Mouse (Mus musculus): ENCODE results near the gene Npas1. TPM values are rescaled to one million over a fixed set of nuclear protein-coding genes. Genes with fewer than 3 reads are reported as not detected.

Npas1 gene
- not detected in 2 replicates for polyA plus RNA-seq (2012; rRNA removed)

DNA sequence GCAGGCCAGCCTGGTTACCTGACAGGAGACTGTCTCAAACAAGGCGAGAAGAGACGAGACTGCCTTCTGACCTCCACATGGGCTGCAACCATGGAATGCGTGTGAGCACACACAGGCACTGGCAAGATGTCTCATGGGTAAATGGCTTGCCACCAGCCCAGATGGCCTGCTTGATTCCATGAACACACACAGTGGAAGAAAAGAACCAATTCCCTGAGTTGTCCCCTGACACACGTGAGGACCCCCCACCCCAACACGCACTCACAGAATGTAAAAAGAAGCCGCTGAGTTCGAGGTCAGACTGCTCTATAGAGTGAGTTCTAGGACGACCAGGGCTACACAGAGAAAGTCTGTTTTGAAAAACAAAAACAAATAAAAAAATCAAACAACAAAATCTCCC, at the start of gene Npas1:
TSS of gene Npas1 (minus strand) at position 101 of the 400 bp plus-strand sequence.
- no peaks in the 10 kb centered on the region for H3K4me1 ChIP-seq (ENCODE audit: control insufficient read depth, insufficient read depth, low read length)
- 87% methylated on average over 8 of the region's 8 CpGs for WGBS
- TF ChIP-seq POLR2A (IDR thresholded peaks at IDR 0.05; ENCODE audit: borderline replicate concordance, extremely low read depth, low read depth, low read length) (no peak), CTCF (IDR thresholded peaks at IDR 0.05; ENCODE audit: insufficient read depth, low read length) (no peak)
- DNase-seq: no peak
- no peak within 1 kb of the TSS for H3K4me3 ChIP-seq (replicated peaks; ENCODE audit: extremely low read depth, low read depth, low read length)

DNA sequence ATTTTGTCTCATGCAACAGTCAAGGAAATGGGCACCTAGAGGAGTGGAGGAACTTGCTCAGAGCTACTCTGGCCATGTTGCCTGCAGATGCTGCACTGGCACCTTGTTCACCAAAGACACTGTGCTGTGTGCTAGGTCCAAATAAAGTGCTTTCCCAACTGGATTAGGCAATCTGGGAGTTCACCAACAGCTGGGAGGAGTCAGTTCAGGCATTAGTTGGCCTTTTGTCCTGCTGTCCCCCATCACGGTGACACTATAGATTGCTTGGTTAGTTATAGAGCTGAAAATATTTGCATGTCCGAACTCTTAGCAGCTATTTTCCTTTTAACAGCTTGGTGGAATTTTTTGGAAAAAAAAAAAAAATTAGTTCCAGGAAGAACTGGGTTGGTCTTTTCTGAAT, 48.5 kb upstream of the Npas1 start:
- 69% methylated on average over 2 of the region's 2 CpGs for WGBS
- Histone ChIP-seq H3K4me1 (ENCODE audit: control insufficient read depth, insufficient read depth, low read length) (no peaks in the 10 kb centered on the region), H3K4me3 (replicated peaks; ENCODE audit: extremely low read depth, low read depth, low read length) (no peak overlapping the region)
- DNase-seq: no peak
- TF ChIP-seq POLR2A (IDR thresholded peaks at IDR 0.05; ENCODE audit: borderline replicate concordance, extremely low read depth, low read depth, low read length): no peak
- no peak for TF ChIP-seq CTCF (IDR thresholded peaks at IDR 0.05; ENCODE audit: insufficient read depth, low read length)

DNA sequence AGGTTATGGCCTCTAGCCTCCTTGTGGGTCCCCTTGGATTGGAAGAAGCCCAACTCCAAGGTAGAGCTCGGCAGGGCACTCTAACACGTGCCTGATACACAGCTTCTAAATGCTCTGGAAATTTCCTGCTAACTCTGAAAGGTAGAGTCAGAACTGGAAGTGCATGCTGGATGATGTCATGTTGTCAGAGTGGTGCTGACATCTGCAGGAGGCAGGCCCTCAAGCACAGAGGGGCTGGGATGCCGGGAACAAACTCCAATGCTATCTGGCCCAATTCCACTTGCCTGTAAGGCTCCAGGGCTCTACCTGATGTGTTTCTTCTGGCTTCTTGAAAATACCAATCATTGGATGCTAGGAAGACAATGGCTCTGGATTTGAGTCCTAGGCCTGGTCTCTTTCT, 47.9 kb upstream of the Npas1 start:
- no peak overlapping the region for H3K4me3 ChIP-seq (replicated peaks; ENCODE audit: extremely low read depth, low read depth, low read length)
- no peak for TF ChIP-seq POLR2A (IDR thresholded peaks at IDR 0.05; ENCODE audit: borderline replicate concordance, extremely low read depth, low read depth, low read length)
- TF ChIP-seq CTCF (IDR thresholded peaks at IDR 0.05; ENCODE audit: insufficient read depth, low read length): no peak
- WGBS: 69% methylated on average over 3 of the region's 3 CpGs
- DNase-seq: no peak
- no peaks in the 10 kb centered on the region for H3K4me1 ChIP-seq (ENCODE audit: control insufficient read depth, insufficient read depth, low read length)

DNA sequence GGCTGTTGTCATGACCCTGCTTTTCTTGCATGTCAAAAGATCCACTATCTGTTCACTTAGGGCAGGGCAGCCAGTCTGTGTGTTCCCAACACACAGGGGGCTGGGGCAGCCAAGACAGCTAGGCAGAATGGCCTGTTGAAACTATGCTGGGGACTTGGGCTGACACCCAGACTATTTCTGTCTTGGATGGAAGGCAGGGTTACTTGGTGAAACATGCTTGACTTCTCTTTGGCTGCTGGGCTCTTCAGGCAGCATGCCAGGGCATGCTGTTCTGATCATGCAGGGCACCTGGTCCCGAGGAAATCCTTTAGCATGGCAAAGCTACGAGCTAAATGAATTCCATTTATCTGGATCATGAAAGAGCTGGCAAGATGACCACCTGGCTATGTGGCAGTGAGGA, 46.8 kb upstream of the Npas1 start:
- H3K4me1 ChIP-seq (ENCODE audit: control insufficient read depth, insufficient read depth, low read length): no peaks in the 10 kb centered on the region
- no peak overlapping the region for H3K4me3 ChIP-seq (replicated peaks; ENCODE audit: extremely low read depth, low read depth, low read length)
- no peak for TF ChIP-seq CTCF (IDR thresholded peaks at IDR 0.05; ENCODE audit: insufficient read depth, low read length)
- no peak for TF ChIP-seq POLR2A (IDR thresholded peaks at IDR 0.05; ENCODE audit: borderline replicate concordance, extremely low read depth, low read depth, low read length)
- no peak for DNase-seq
- 54% methylated on average over 2 of the region's 2 CpGs for WGBS

DNA sequence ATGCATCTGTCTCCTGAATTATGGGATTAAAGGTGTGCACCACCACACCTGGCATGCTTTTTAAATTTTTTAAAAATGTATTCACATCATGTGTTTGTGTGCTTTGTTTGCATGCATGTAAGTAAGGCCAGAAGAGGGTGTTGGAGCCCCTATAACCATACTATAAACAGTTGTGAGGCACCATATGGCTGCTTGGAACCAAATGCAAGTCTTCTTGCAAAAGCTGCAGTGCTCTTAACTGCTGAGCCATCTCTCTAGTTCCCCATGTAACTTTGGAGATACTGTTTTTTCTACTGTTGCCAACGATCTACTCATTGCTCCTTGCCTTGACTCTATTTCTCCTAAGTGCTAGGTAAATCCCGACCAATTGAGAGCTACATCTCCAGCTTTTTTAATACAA, 41.8 kb upstream of the Npas1 start:
- TF ChIP-seq CTCF (IDR thresholded peaks at IDR 0.05; ENCODE audit: insufficient read depth, low read length) (no peak), POLR2A (IDR thresholded peaks at IDR 0.05; ENCODE audit: borderline replicate concordance, extremely low read depth, low read depth, low read length) (no peak)
- 95% methylated on average over 2 of the region's 2 CpGs for WGBS
- Histone ChIP-seq H3K4me3 (replicated peaks; ENCODE audit: extremely low read depth, low read depth, low read length) (no peak overlapping the region), H3K4me1 (ENCODE audit: control insufficient read depth, insufficient read depth, low read length) (no peaks in the 10 kb centered on the region)
- no peak for DNase-seq

DNA sequence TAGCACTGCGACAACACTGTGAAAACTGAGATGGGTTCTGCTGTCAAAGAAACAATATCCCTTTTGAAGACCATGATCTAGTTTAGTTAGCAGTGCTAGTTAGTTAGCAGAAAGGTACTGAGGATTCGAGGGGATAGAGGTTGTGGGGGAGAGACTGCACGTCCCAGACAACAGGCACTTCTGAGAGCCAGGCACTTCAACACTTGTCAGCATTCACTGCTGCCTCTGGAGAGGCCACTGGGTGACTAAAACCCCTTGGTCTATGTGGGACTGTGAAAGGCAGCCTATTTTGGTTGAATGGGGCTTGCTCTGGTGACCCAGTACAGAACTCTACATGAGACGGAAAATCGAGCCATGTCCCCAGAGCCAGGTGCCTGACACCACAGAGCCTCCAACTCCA, 39.7 kb upstream of the Npas1 start:
- DNase-seq: no peak
- TF ChIP-seq POLR2A (IDR thresholded peaks at IDR 0.05; ENCODE audit: borderline replicate concordance, extremely low read depth, low read depth, low read length) (no peak), CTCF (IDR thresholded peaks at IDR 0.05; ENCODE audit: insufficient read depth, low read length) (no peak)
- H3K4me3 ChIP-seq (replicated peaks; ENCODE audit: extremely low read depth, low read depth, low read length): no peak overlapping the region
- WGBS: 91% methylated on average over 5 of the region's 5 CpGs
- H3K4me1 ChIP-seq (ENCODE audit: control insufficient read depth, insufficient read depth, low read length): no peaks in the 10 kb centered on the region

DNA sequence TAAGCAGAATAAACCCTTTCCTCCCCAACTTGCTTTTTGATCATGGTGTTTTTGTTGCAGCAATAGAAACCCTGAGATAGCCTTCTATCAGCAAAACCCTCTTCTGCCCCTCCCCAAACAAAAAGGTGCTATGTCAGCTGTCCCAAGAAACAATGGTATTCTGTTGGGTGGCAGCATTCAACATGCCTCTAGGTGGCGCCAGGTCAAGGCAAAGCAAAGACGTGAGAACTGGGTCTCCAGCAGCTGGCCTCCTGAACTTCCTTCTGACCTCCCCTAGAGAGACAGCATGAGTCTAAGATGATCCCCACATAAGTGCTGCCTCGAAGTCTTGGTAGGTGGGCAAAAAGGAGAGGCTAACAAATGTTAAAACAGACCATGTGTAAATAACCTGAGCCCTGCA, 29.8 kb upstream of the Npas1 start:
- 12% methylated on average over 3 of the region's 3 CpGs for WGBS
- peak; percentile 60 for DNase-seq
- Histone ChIP-seq H3K4me3 (replicated peaks; ENCODE audit: extremely low read depth, low read depth, low read length) (no peak overlapping the region), H3K4me1 (ENCODE audit: control insufficient read depth, insufficient read depth, low read length) (no peaks in the 10 kb centered on the region)
- TF ChIP-seq CTCF (IDR thresholded peaks at IDR 0.05; ENCODE audit: insufficient read depth, low read length) (peak; percentile 85), POLR2A (IDR thresholded peaks at IDR 0.05; ENCODE audit: borderline replicate concordance, extremely low read depth, low read depth, low read length) (no peak)

DNA sequence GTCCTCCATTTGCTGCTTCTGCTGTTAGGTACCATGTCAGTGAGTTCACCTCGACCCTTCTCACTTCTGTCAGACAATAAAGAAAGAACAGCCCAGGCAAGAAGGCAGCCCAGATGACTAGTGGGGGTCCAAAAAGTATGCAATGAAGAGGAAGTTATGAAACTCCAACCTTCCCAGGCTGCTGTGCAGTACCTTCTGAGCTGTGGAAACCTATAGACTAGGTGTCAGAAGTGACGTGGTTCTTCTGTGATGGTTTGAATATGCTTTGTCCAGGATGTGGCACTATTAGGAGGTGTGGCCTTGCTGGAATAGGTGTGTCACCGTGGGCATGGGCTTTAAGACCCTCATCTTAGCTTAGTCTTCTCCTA, 27.7 kb upstream of the Npas1 start:
- no peak for TF ChIP-seq CTCF (IDR thresholded peaks at IDR 0.05; ENCODE audit: insufficient read depth, low read length)
- no peak for TF ChIP-seq POLR2A (IDR thresholded peaks at IDR 0.05; ENCODE audit: borderline replicate concordance, extremely low read depth, low read depth, low read length)
- 91% methylated on average over 3 of the region's 3 CpGs for WGBS

DNA sequence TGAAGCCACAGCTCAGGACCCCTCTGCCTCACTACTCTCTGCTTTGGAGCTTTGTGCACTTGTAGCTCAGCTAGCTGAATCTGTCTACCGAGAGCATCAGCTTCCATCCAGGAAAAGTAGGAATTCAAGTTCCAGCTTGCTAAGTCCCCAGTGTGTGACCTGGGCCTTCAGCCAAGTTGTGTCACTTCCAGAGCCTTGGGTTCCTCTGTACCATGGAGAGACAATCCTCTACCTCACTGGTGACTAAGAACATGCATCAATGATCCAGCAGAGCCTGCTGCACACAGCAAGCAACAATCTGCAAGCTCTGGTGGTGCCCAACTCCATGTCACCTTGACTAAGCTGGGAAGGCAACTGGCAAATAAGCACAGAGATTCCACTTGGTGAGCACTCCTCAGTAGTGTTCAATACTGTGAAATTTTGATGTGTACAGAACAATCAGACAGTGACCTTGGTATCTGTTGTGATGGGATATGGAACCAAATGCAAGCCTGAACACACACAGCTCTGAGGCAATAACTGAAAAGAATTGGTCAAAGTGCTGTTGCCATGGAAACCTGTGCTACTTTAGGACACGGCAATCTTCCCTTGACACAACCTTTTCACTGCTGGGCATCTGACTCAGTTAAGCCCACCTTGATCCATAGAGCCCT, 27.2 kb upstream of the Npas1 start:
- Histone ChIP-seq H3K4me1 (ENCODE audit: control insufficient read depth, insufficient read depth, low read length) (no peaks in the 10 kb centered on the region), H3K4me3 (replicated peaks; ENCODE audit: extremely low read depth, low read depth, low read length) (no peak overlapping the region)
- TF ChIP-seq CTCF (IDR thresholded peaks at IDR 0.05; ENCODE audit: insufficient read depth, low read length) (no peak), POLR2A (IDR thresholded peaks at IDR 0.05; ENCODE audit: borderline replicate concordance, extremely low read depth, low read depth, low read length) (no peak)
- 55% methylated on average over 2 of the region's 2 CpGs for WGBS
- no peak for DNase-seq

More for the DNA sequence above, 27.7 kb upstream of the Npas1 start:
- no peak for DNase-seq
- Histone ChIP-seq H3K4me1 (ENCODE audit: control insufficient read depth, insufficient read depth, low read length) (no peaks in the 10 kb centered on the region), H3K4me3 (replicated peaks; ENCODE audit: extremely low read depth, low read depth, low read length) (no peak overlapping the region)

DNA sequence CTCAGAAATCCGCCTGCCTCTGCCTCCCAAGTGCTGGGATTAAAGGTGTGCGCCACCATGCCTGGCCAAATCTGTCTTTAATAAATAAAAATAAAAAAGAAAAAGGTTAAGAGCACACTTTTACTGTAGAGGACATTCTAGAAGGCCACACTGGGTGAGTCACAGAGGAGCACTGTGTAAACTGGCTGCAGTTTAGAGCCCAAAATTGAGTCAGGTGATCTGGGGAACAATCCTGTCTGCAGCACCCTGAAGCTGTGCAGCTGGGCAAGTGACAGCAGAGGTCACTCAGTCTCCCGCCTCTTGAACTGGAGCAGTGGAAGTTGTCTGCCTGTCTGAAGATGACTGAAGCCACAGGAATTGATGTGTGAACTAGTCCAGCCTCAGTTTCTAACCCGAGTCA, 24.0 kb upstream of the Npas1 start:
- DNase-seq: no peak
- 87% methylated on average over 4 of the region's 4 CpGs for WGBS
- H3K4me3 ChIP-seq (replicated peaks; ENCODE audit: extremely low read depth, low read depth, low read length): no peak overlapping the region
- TF ChIP-seq CTCF (IDR thresholded peaks at IDR 0.05; ENCODE audit: insufficient read depth, low read length): no peak
- no peak for TF ChIP-seq POLR2A (IDR thresholded peaks at IDR 0.05; ENCODE audit: borderline replicate concordance, extremely low read depth, low read depth, low read length)
- H3K4me1 ChIP-seq (ENCODE audit: control insufficient read depth, insufficient read depth, low read length): no peaks in the 10 kb centered on the region
